Comparison of ENCODE assay signal across 8 mouse cellular contexts in genomic region chr4:154170506-154171150, GRCm38 (mm10). TPM values are rescaled to one million over a fixed set of nuclear protein-coding genes. Genes with fewer than 3 reads are reported as not detected.
DNase-seq lines count a peak whose midpoint lies in the region; ATAC-seq lines count a peak whose summit lies in the region.

Gene Megf6 (plus strand): TSS chr4:154170730.

- peaks cover 63% of the 10 kb centered on the region for H3K27me3 ChIP-seq in forebrain, embryonic 10.5 days (ENCODE audit: poor library complexity, severe bottlenecking)
- peaks cover 64% of the 10 kb centered on the region for H3K27me3 ChIP-seq in lung, embryonic 15.5 days
- H3K27me3 ChIP-seq in stomach, embryonic 15.5 days (replicated peaks) = peaks cover 50% of the 10 kb centered on the region

- H3K4me2 ChIP-seq in lung, embryonic 15.5 days = peak within 1 kb of the TSS; percentile 94
- H3K4me2 ChIP-seq in stomach, embryonic 15.5 days = peak within 1 kb of the TSS; percentile 92

- H3K9ac ChIP-seq in lung, embryonic 15.5 days = peak within 1 kb of the TSS; percentile 39
- peak within 1 kb of the TSS; percentile 20; the same call in 1 of the 2 replicates for H3K9ac ChIP-seq in stomach, embryonic 15.5 days

- no peaks in the 10 kb centered on the region for H3K9me3 ChIP-seq in forebrain, embryonic 10.5 days
- no peaks in the 10 kb centered on the region for H3K9me3 ChIP-seq in lung, embryonic 15.5 days
- no peaks in the 10 kb centered on the region for H3K9me3 ChIP-seq in stomach, embryonic 15.5 days

- H3K36me3 ChIP-seq in forebrain, embryonic 10.5 days (replicated peaks) = no peaks in the 10 kb centered on the region
- no peaks in the 10 kb centered on the region for H3K36me3 ChIP-seq in lung, embryonic 15.5 days
- no peaks in the 10 kb centered on the region for H3K36me3 ChIP-seq in stomach, embryonic 15.5 days

- peak; percentile 62; the same call in 1 of the 2 replicates for ATAC-seq in lung, embryonic 15.5 days (ENCODE audit: borderline replicate concordance, extremely low read depth, low FRiP score, low TSS enrichment)
- ATAC-seq in stomach, embryonic 15.5 days (ENCODE audit: insufficient read depth, low FRiP score, low read depth) = peak; percentile 49

- DNase-seq in ovary, postnatal 36 days (ENCODE audit: low spot score) = peak; percentile 46
- no peak for DNase-seq in ovary, postnatal 10 days (ENCODE audit: low spot score)
- peak; percentile 87 for DNase-seq in forebrain, embryonic 10.5 days (ENCODE audit: extremely low spot score, low spot score)
- DNase-seq in hindlimb bud, embryonic 11.5 days (ENCODE audit: extremely low spot score, low read depth, low spot score) = peak; percentile 54
- DNase-seq in thymus, postnatal 4 days = no peak
- no peak for DNase-seq in spleen, adult 18-20 months

- H3K4me1 ChIP-seq in forebrain, embryonic 10.5 days = peaks cover 64% of the 10 kb centered on the region
- peaks cover 16% of the 10 kb centered on the region for H3K4me1 ChIP-seq in lung, embryonic 15.5 days
- peaks cover 20% of the 10 kb centered on the region for H3K4me1 ChIP-seq in stomach, embryonic 15.5 days

- WGBS in forebrain, embryonic 10.5 days = under 1% methylated on average over 60 of the region's 61 CpGs
- under 1% methylated on average over 51 of the region's 61 CpGs for WGBS in lung, embryonic 15.5 days
- WGBS in stomach, embryonic 15.5 days = under 1% methylated on average over 49 of the region's 61 CpGs

- H3K27ac ChIP-seq in forebrain, embryonic 10.5 days = peak within 1 kb of the TSS; percentile 87
- H3K27ac ChIP-seq in lung, embryonic 15.5 days = no peak within 1 kb of the TSS
- 0 out of 2 replicates have a peak within 1 kb of the TSS, but pooled peaks have one; percentile 7 for H3K27ac ChIP-seq in stomach, embryonic 15.5 days

- peak within 1 kb of the TSS; percentile 83 for H3K4me3 ChIP-seq in forebrain, embryonic 10.5 days
- peak within 1 kb of the TSS; percentile 53 for H3K4me3 ChIP-seq in lung, embryonic 15.5 days
- peak within 1 kb of the TSS; percentile 44 for H3K4me3 ChIP-seq in stomach, embryonic 15.5 days (replicated peaks)

RNA-seq across cellular contexts. Expression of gene Megf6, which starts in this region (rescaled TPM):
- polyA plus RNA-seq in forebrain, embryonic 10.5 days (2016; fragmentation: Nextera tagmentation; extraction: Ambion mirVana) = 26.4 and 28.0 TPM in 2 replicates
- polyA plus RNA-seq in lung, embryonic 15.5 days (2015; fragmentation: Nextera tagmentation; extraction: Ambion mirVana) = 20.9 and 23.3 TPM in 2 replicates
- polyA plus RNA-seq in stomach, embryonic 15.5 days (2015; fragmentation: Nextera tagmentation; extraction: Ambion mirVana) = 19.9 and 20.9 TPM in 2 replicates

Comparison
In these comparisons a context has a peak if more than half of its experiments do, and no peak if none do; other contexts are left out.
1. DNase-seq: peak in ovary, postnatal 36 days (single experiment), forebrain, embryonic 10.5 days (single experiment) and hindlimb bud, embryonic 11.5 days (single experiment); none in ovary, postnatal 10 days (single experiment), thymus, postnatal 4 days (single experiment) and spleen, adult 18-20 months (0 of 2).
2. Peak in every context shown above with its lines, with median percentiles within 50 percentile points of each other: H3K4me3 ChIP-seq.